Mouse (Mus musculus): ENCODE results near the gene Zdhhc9.

DNA sequence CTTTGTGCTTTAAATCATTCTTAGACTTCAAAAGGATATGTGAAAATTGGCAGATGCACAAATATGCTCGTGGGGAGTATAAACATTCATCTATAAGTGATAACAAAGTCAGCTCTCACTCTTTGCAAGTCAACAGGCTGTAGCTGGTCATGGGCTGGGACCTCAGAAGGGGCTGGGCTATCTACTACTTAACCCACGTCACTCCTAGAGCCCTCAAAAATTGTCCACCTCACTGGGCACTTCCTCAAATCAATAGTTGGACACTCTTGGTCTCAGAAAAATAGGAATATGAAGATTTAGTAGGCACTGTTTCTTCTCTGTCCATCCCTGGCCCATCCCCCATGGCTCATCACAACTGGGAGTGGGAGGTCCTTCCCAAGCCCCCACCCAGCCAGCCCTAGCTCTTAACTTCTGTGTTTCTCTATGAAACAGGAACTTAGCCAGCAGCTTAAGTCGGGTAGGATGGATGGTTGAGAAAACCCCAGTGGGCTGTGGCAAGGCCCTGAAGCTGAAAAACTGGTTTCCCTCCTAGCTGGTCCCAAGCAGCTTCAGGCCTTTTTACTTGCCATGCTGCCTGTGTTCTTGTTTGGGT, 68.3 kb downstream of the Zdhhc9 start:
- TF ChIP-seq POLR2A (IDR thresholded peaks at IDR 0.05; ENCODE audit: insufficient read length, low read depth) (no peak), TCF12 (IDR thresholded peaks at IDR 0.05; ENCODE audit: insufficient read depth, poor library complexity, severe bottlenecking) (no peak), TCF3 (IDR thresholded peaks at IDR 0.05; ENCODE audit: insufficient read length, low read depth) (no peak), USF1 (IDR thresholded peaks at IDR 0.05; ENCODE audit: low read depth) (no peak), E2F4 (IDR thresholded peaks at IDR 0.05; ENCODE audit: insufficient read depth) (no peak), MYOG (IDR thresholded peaks at IDR 0.05; ENCODE audit: control insufficient read depth in 1 of 3, insufficient read depth in 1 of 3, insufficient read length in 2 of 3, low read depth in 2 of 3) (no peak), POLR2AphosphoS2 (IDR thresholded peaks at IDR 0.05; ENCODE audit: insufficient read length, low read depth) (no peak), MAX (IDR thresholded peaks at IDR 0.05; ENCODE audit: low read depth) (no peak), MYOD1 (IDR thresholded peaks at IDR 0.05; ENCODE audit: control insufficient read depth in 1 of 3, insufficient read length in 2 of 3, low read depth in 2 of 3) (no peak), CEBPB (IDR thresholded peaks at IDR 0.05; ENCODE audit: insufficient read depth, poor library complexity, severe bottlenecking) (no peak)
